Mouse (Mus musculus): Measurements from ENCODE around the gene Celsr2. TPM values are rescaled to one million over a fixed set of nuclear protein-coding genes. Genes with fewer than 3 reads are reported as not detected.

Gene Celsr2
- total and polyA plus RNA-seq, 2 experiments from 2014 or later, result 30.6 to 95.3 TPM

DNA sequence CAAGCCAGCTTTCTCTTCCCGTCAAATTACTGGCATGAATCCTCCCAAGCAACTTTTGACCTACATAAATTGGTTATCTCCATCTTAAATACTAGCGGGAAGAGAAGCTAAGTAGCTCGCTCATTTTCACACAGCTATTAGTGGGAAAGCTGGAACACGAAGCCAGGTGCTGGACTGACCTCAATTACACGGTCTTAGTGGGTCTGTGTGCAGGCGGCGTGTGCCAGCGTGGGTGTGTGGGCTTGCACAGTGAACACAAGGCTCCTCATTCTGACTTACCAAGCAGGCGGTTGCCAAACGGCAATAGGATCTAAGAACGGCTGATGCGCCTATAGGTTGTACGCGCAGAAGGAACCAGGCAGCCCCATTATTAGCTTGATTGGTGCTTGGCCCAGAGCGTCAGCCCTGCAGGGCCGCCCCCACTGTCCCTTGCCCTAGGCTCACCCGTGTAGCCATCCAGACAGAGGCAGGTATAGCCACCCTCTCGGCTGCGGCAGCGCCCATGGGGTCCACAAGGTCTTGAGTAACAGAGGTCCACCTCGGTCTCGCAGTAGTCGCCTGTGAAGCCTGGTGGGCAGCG is 9.0 kb downstream of the Celsr2 start:
- Histone ChIP-seq H3K4me1 (ENCODE audit: insufficient read depth, low read length) (peaks cover 31% of the 10 kb centered on the region), H3K9ac (replicated peaks; ENCODE audit: low read length) (no peak overlapping the region), H3K27me3 (ENCODE audit: insufficient read depth, low read length) (no peaks in the 10 kb centered on the region), H3K36me3 (ENCODE audit: insufficient read depth, low read length) (peaks cover 19% of the 10 kb centered on the region), H3K27ac (peak overlapping the region; percentile 41), H3K4me2 (ENCODE audit: low read depth, low read length) (no peak overlapping the region), H3K4me3 (ENCODE audit: low read length) (no peak overlapping the region), H3K9me3 (ENCODE audit: low read length) (no peaks in the 10 kb centered on the region)
- WGBS, result 51% methylated on average over 24 of the region's 24 CpGs
- peak; percentile 44 for DNase-seq (ENCODE audit: low spot score)
- ATAC-seq, result no peak
- no peak for TF ChIP-seq CTCF (IDR thresholded peaks at IDR 0.05; ENCODE audit: low read depth)

GRCm38 (mm10) chr3:108405536-108406305 is 9.6 kb downstream of the Celsr2 start:
- ATAC-seq (no peak), DNase-seq (ENCODE audit: low spot score) (peak; percentile 62)
- Histone ChIP-seq H3K9ac (replicated peaks; ENCODE audit: low read length) (no peak overlapping the region), H3K4me1 (ENCODE audit: insufficient read depth, low read length) (peaks cover 25% of the 10 kb centered on the region), H3K27ac (peak overlapping the region; percentile 55; the same call in 1 of the 2 replicates), H3K36me3 (ENCODE audit: insufficient read depth, low read length) (peaks cover 23% of the 10 kb centered on the region), H3K4me2 (ENCODE audit: low read depth, low read length) (no peak overlapping the region), H3K4me3 (ENCODE audit: low read length) (no peak overlapping the region), H3K27me3 (ENCODE audit: insufficient read depth, low read length) (no peaks in the 10 kb centered on the region), H3K9me3 (ENCODE audit: low read length) (no peaks in the 10 kb centered on the region)
- WGBS, result 15% methylated on average over 14 of the region's 14 CpGs
- TF ChIP-seq CTCF (IDR thresholded peaks at IDR 0.05; ENCODE audit: low read depth), result no peak

DNA sequence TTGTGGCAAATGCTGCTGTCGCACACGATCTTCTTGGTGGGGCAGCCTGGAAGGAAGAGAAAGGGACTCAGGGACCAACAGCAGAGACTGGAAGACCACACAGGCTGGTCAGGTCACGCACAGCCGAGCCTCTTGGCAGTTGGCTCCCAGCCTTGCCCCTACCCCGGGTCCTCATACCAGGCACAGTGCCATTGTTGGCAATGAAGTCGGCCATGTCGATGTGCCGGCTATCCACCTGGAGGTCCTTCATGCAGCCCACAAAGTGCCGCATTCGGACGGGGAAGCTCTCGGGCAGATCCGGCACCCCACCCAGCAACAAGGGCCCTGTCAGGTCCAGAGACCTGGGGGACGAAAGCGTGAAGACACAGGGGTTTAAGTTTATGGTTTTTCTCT is 12.8 kb downstream of the Celsr2 start:
- peaks cover 55% of the 10 kb centered on the region for H3K36me3 ChIP-seq (ENCODE audit: insufficient read depth, low read length)

GRCm38 (mm10) chr3:108401692-108402527 is 13.4 kb downstream of the Celsr2 start:
- peak; percentile 99 for TF ChIP-seq CTCF (IDR thresholded peaks at IDR 0.05; ENCODE audit: low read depth)
- Histone ChIP-seq H3K4me3 (ENCODE audit: low read length) (no peak overlapping the region), H3K27ac (peak overlapping the region; percentile 77), H3K9ac (replicated peaks; ENCODE audit: low read length) (no peak overlapping the region; the same call in 1 of the 2 replicates), H3K4me2 (ENCODE audit: low read depth, low read length) (peak overlapping the region; percentile 22; the same call in 1 of the 2 replicates), H3K36me3 (ENCODE audit: insufficient read depth, low read length) (peaks cover 62% of the 10 kb centered on the region), H3K4me1 (ENCODE audit: insufficient read depth, low read length) (peaks cover 5% of the 10 kb centered on the region; the same call in 1 of the 2 replicates), H3K27me3 (ENCODE audit: insufficient read depth, low read length) (no peaks in the 10 kb centered on the region), H3K9me3 (ENCODE audit: low read length) (no peaks in the 10 kb centered on the region)
- 30% methylated on average over 21 of the region's 22 CpGs for WGBS
- DNase-seq (ENCODE audit: low spot score) (peak; percentile 95), ATAC-seq (peak; percentile 88)

More for the DNA sequence above, 12.8 kb downstream of the Celsr2 start:
- no peak overlapping the region for H3K4me3 ChIP-seq (ENCODE audit: low read length)
- H3K9ac ChIP-seq (replicated peaks; ENCODE audit: low read length), result no peak overlapping the region; the same call in 1 of the 2 replicates
- H3K9me3 ChIP-seq (ENCODE audit: low read length), result no peaks in the 10 kb centered on the region
- ATAC-seq (no peak), DNase-seq (ENCODE audit: low spot score) (peak; percentile 68)
- peak overlapping the region; percentile 22; the same call in 1 of the 2 replicates for H3K4me2 ChIP-seq (ENCODE audit: low read depth, low read length)
- H3K27me3 ChIP-seq (ENCODE audit: insufficient read depth, low read length), result no peaks in the 10 kb centered on the region
- H3K27ac ChIP-seq, result peak overlapping the region; percentile 77
- H3K4me1 ChIP-seq (ENCODE audit: insufficient read depth, low read length), result peaks cover 5% of the 10 kb centered on the region; the same call in 1 of the 2 replicates
- TF ChIP-seq CTCF (IDR thresholded peaks at IDR 0.05; ENCODE audit: low read depth), result no peak
- 41% methylated on average over 15 of the region's 15 CpGs for WGBS

GRCm38 (mm10) chr3:108400442-108400841 is 14.9 kb downstream of the Celsr2 start:
- Histone ChIP-seq H3K9me3 (ENCODE audit: low read length) (no peaks in the 10 kb centered on the region), H3K27ac (no peak overlapping the region), H3K36me3 (ENCODE audit: insufficient read depth, low read length) (peaks cover 76% of the 10 kb centered on the region), H3K4me1 (ENCODE audit: insufficient read depth, low read length) (peaks cover 4% of the 10 kb centered on the region; the same call in 1 of the 2 replicates), H3K4me2 (ENCODE audit: low read depth, low read length) (no peak overlapping the region), H3K27me3 (ENCODE audit: insufficient read depth, low read length) (no peaks in the 10 kb centered on the region), H3K9ac (replicated peaks; ENCODE audit: low read length) (no peak overlapping the region), H3K4me3 (ENCODE audit: low read length) (no peak overlapping the region)
- 83% methylated on average over 5 of the region's 5 CpGs for WGBS
- DNase-seq (ENCODE audit: low spot score), result no peak
- no peak for TF ChIP-seq CTCF (IDR thresholded peaks at IDR 0.05; ENCODE audit: low read depth)
- no peak for ATAC-seq

- Histone ChIP-seq H3K36me3 (ENCODE audit: insufficient read depth, low read length) (peaks cover 81% of the 10 kb centered on the region), H3K27me3 (ENCODE audit: insufficient read depth, low read length) (no peaks in the 10 kb centered on the region), H3K4me2 (ENCODE audit: low read depth, low read length) (no peak overlapping the region), H3K9me3 (ENCODE audit: low read length) (no peaks in the 10 kb centered on the region), H3K4me1 (ENCODE audit: insufficient read depth, low read length) (no peaks in the 10 kb centered on the region), H3K27ac (no peak overlapping the region), H3K4me3 (ENCODE audit: low read length) (no peak overlapping the region), H3K9ac (replicated peaks; ENCODE audit: low read length) (no peak overlapping the region)
- ATAC-seq, result no peak
- TF ChIP-seq CTCF (IDR thresholded peaks at IDR 0.05; ENCODE audit: low read depth), result no peak
- DNase-seq (ENCODE audit: low spot score), result no peak
- WGBS, result 90% methylated on average over 9 of the region's 9 CpGs
Measured at GRCm38 (mm10) chr3:108398281-108398680, 17.1 kb downstream of the Celsr2 start.
